Mouse (Mus musculus): ENCODE measurements around the gene Tas1r1.

Gene Tas1r1

GRCm38 (mm10) chr4:151988342-151989109, 49.8 kb downstream of the Tas1r1 start, which contains the start of gene Thap3:
TSS of gene Thap3 (minus strand) at chr4:151988997.
- peak in 1 of 2 experiments; percentile 82 for DNase-seq (ENCODE audit: low spot score in 2 of 2)

GRCm38 (mm10) chr4:151988014-151988341, 50.4 kb downstream of the Tas1r1 start:
- DNase-seq (ENCODE audit: low spot score in 2 of 2): no peak

- no peak for DNase-seq (ENCODE audit: low spot score in 2 of 2)
Measured at GRCm38 (mm10) chr4:151986650-151987049, 51.7 kb downstream of the Tas1r1 start.

GRCm38 (mm10) chr4:151985886-151986285, 52.5 kb downstream of the Tas1r1 start:
- no peak for DNase-seq (ENCODE audit: low spot score in 2 of 2)

- peak in 1 of 2 experiments; percentile 53 for DNase-seq (ENCODE audit: low spot score in 2 of 2)
Measured at GRCm38 (mm10) chr4:151983560-151983959, 54.8 kb downstream of the Tas1r1 start.

GRCm38 (mm10) chr4:151983043-151983442, 55.3 kb downstream of the Tas1r1 start:
- DNase-seq (ENCODE audit: low spot score in 2 of 2): no peak

- DNase-seq (ENCODE audit: low spot score in 2 of 2): peak; percentile 73 to 89
Measured at GRCm38 (mm10) chr4:151981363-151981762, 57.0 kb downstream of the Tas1r1 start.

- DNase-seq (ENCODE audit: low spot score in 2 of 2): no peak
Measured at GRCm38 (mm10) chr4:151980699-151981098, 57.7 kb downstream of the Tas1r1 start.

All from cerebellum, postnatal 4 days (tissue).